Mouse (Mus musculus): ENCODE results near the gene Selenon.
A peak's percentile ranks its signal among the peaks of the same experiment; 100 is the strongest.
"Not testable (repeated sequence)": the region's sequence is repeated elsewhere in the genome, so short reads cannot be mapped to it uniquely, and the experiment has no call there.

Gene Selenon

GRCm38 (mm10) chr4:134505303-134505789 lies 46.6 kb downstream of the Selenon start:
- DNase-seq, result no peak

GRCm38 (mm10) chr4:134503686-134504357 lies 48.1 kb downstream of the Selenon start:
- DNase-seq, result no peak

GRCm38 (mm10) chr4:134501095-134501494 lies 50.9 kb downstream of the Selenon start:
- DNase-seq, result no peak

GRCm38 (mm10) chr4:134498983-134499382 lies 53.0 kb downstream of the Selenon start:
- DNase-seq, result not testable (repeated sequence)

GRCm38 (mm10) chr4:134497986-134498731 lies 53.8 kb downstream of the Selenon start:
- no peak for DNase-seq

GRCm38 (mm10) chr4:134497223-134497622 lies 54.7 kb downstream of the Selenon start:
- no peak for DNase-seq

- DNase-seq, result peak; percentile 90
Observed at GRCm38 (mm10) chr4:134496595-134497210, 55.3 kb downstream of the Selenon start, which contains the start of gene Paqr7. Gene Paqr7 (plus strand): TSS chr4:134496697.

GRCm38 (mm10) chr4:134495546-134495923 lies 56.4 kb downstream of the Selenon start:
- DNase-seq, result no peak

GRCm38 (mm10) chr4:134494780-134495545 lies 57.0 kb downstream of the Selenon start:
- no peak for DNase-seq

GRCm38 (mm10) chr4:134494161-134494560 lies 57.8 kb downstream of the Selenon start:
- DNase-seq, result not testable (repeated sequence)

- no peak for DNase-seq
Observed at GRCm38 (mm10) chr4:134491716-134492115, 60.2 kb downstream of the Selenon start.

GRCm38 (mm10) chr4:134489986-134490665 lies 61.8 kb downstream of the Selenon start:
- DNase-seq, result no peak

GRCm38 (mm10) chr4:134488211-134488610 lies 63.8 kb downstream of the Selenon start:
- no peak for DNase-seq
